Mouse (Mus musculus): ENCODE results near the gene Eno3. TPM values are rescaled to one million over a fixed set of nuclear protein-coding genes. Genes with fewer than 3 reads are reported as not detected.
A peak's percentile ranks its signal among the peaks of the same experiment; 100 is the strongest.

Eno3 gene
- total and polyA plus RNA-seq, 2 experiments from 2014 or later: 1,204 to 1,376 TPM

DNA sequence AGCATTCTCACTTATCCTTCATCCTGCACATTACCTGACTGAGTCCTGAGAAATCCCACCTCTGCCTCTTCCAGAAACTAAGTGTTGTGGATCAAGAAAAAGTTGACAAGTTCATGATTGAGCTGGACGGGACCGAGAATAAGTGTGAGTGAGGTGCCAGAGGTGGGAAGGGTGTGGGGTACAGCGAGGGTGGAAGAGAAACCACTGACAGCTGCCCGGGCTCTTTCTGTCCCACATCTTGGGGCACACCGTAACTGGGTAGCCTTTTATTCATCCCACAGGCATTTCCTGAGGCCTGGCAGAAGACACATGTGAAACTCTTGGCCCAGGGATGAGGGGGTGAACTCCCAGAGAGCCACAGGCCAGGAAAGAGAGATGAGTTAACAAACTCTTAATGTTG, 1.5 kb downstream of the Eno3 start:
- H3K4me2 ChIP-seq (ENCODE audit: low read depth, low read length): peak overlapping the region; percentile 75
- peaks cover 41% of the 10 kb centered on the region for H3K4me1 ChIP-seq (ENCODE audit: control insufficient read depth, insufficient read depth)
- no peak for DNase-seq (ENCODE audit: low spot score)
- 52% methylated on average over 5 of the region's 5 CpGs for WGBS
- no peak for TF ChIP-seq EP300 (IDR thresholded peaks at IDR 0.05; ENCODE audit: low read depth)
- no peak for TF ChIP-seq CTCF (IDR thresholded peaks at IDR 0.05; ENCODE audit: low read depth)
- no peaks in the 10 kb centered on the region for H3K27me3 ChIP-seq (ENCODE audit: control insufficient read depth, insufficient read depth, low read length)
- H3K36me3 ChIP-seq (replicated peaks; ENCODE audit: control insufficient read depth, insufficient read depth, low read length): peaks cover 39% of the 10 kb centered on the region
- peak overlapping the region; percentile 99 for H3K9ac ChIP-seq (replicated peaks; ENCODE audit: low read depth, low read length)
- H3K9me3 ChIP-seq (replicated peaks; ENCODE audit: control insufficient read depth, low read length): no peaks in the 10 kb centered on the region
- peak overlapping the region; percentile 100 for H3K27ac ChIP-seq (ENCODE audit: low read depth)
- peak overlapping the region; percentile 96 for H3K4me3 ChIP-seq (ENCODE audit: low read depth, low read length)
- ATAC-seq (ENCODE audit: insufficient read depth, low read depth): no peak

DNA sequence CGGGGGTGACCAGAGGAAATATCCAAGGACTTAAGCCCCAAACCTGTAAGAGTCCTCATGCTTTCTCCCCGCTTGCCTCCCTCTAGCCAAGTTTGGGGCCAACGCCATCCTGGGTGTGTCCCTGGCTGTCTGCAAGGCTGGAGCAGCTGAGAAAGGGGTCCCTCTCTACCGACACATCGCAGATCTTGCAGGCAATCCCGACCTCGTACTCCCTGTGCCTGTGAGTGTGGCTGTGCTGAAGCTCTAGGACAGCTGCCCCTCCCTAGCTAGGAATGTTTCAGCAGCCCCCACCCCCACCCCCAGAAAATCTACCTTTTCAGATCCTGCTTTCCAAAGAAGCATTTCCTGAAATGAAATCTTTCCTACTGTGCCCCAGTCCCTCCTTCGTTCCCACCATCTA, 1.9 kb downstream of the Eno3 start:
- Histone ChIP-seq H3K4me3 (ENCODE audit: low read depth, low read length) (peak overlapping the region; percentile 96), H3K4me2 (ENCODE audit: low read depth, low read length) (peak overlapping the region; percentile 75)

DNA sequence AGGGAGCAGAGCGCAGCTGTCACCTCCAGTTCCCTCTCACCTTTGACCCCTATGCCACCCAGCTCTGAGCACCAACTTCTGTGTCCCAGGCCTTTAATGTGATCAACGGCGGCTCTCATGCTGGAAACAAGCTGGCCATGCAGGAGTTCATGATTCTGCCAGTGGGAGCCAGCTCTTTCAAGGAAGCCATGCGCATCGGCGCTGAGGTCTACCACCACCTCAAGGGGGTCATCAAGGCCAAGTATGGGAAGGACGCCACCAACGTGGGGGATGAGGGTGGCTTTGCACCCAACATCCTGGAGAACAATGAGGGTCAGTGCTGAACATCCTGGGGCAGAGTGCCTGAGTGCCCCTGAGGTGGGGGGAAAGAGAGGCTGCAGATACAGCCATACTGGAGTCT, 3.6 kb downstream of the Eno3 start:
- Histone ChIP-seq H3K27ac (ENCODE audit: low read depth) (peak overlapping the region; percentile 30; the same call in 1 of the 2 replicates), H3K4me2 (ENCODE audit: low read depth, low read length) (0 out of 2 replicates have a peak overlapping the region, but pooled peaks have one; percentile 9), H3K36me3 (replicated peaks; ENCODE audit: control insufficient read depth, insufficient read depth, low read length) (peaks cover 60% of the 10 kb centered on the region), H3K9me3 (replicated peaks; ENCODE audit: control insufficient read depth, low read length) (no peaks in the 10 kb centered on the region), H3K4me3 (ENCODE audit: low read depth, low read length) (no peak overlapping the region), H3K4me1 (ENCODE audit: control insufficient read depth, insufficient read depth) (peaks cover 44% of the 10 kb centered on the region), H3K9ac (replicated peaks; ENCODE audit: low read depth, low read length) (no peak overlapping the region), H3K27me3 (ENCODE audit: control insufficient read depth, insufficient read depth, low read length) (no peaks in the 10 kb centered on the region)
- ATAC-seq (ENCODE audit: insufficient read depth, low read depth) (no peak), DNase-seq (ENCODE audit: low spot score) (no peak)
- 77% methylated on average over 8 of the region's 8 CpGs for WGBS
- no peak for TF ChIP-seq EP300 (IDR thresholded peaks at IDR 0.05; ENCODE audit: low read depth)
- TF ChIP-seq CTCF (IDR thresholded peaks at IDR 0.05; ENCODE audit: low read depth): no peak

More for the DNA sequence above, 1.9 kb downstream of the Eno3 start:
- Histone ChIP-seq H3K27ac (ENCODE audit: low read depth) (no peak overlapping the region), H3K9me3 (replicated peaks; ENCODE audit: control insufficient read depth, low read length) (no peaks in the 10 kb centered on the region), H3K9ac (replicated peaks; ENCODE audit: low read depth, low read length) (peak overlapping the region; percentile 1; the same call in 1 of the 2 replicates), H3K27me3 (ENCODE audit: control insufficient read depth, insufficient read depth, low read length) (no peaks in the 10 kb centered on the region), H3K4me1 (ENCODE audit: control insufficient read depth, insufficient read depth) (peaks cover 41% of the 10 kb centered on the region), H3K36me3 (replicated peaks; ENCODE audit: control insufficient read depth, insufficient read depth, low read length) (peaks cover 44% of the 10 kb centered on the region)
- DNase-seq (ENCODE audit: low spot score): no peak
- 58% methylated on average over 8 of the region's 8 CpGs for WGBS
- TF ChIP-seq CTCF (IDR thresholded peaks at IDR 0.05; ENCODE audit: low read depth) (no peak), EP300 (IDR thresholded peaks at IDR 0.05; ENCODE audit: low read depth) (no peak)
- no peak for ATAC-seq (ENCODE audit: insufficient read depth, low read depth)

DNA sequence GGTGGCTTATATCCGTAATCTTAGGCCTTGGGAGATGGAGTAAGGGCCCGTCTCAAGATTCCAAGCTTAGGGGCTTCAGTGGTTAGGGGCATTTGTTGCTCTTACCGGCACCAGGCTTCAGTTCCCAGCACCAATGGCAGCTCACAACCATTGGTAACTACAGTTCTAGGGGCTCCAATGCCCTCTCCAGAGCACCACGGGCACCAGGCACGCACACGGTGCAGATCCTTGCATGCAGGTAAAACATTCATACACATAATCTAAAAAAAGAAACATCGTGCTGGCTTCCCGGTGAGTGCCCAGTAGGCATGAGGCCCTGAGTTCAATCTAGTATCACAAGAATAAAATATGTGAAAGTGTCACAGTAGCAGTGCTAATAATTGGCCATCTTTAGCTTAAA, 6.1 kb downstream of the Eno3 start:
- ATAC-seq (ENCODE audit: insufficient read depth, low read depth) (no peak), DNase-seq (ENCODE audit: low spot score) (no peak)
- no peaks in the 10 kb centered on the region for H3K27me3 ChIP-seq (ENCODE audit: control insufficient read depth, insufficient read depth, low read length)
- peaks cover 34% of the 10 kb centered on the region for H3K4me1 ChIP-seq (ENCODE audit: control insufficient read depth, insufficient read depth)
- peak overlapping the region; percentile 70 for H3K27ac ChIP-seq (ENCODE audit: low read depth)
- no peak overlapping the region for H3K4me2 ChIP-seq (ENCODE audit: low read depth, low read length)
- 59% methylated on average over 8 of the region's 8 CpGs for WGBS
- TF ChIP-seq EP300 (IDR thresholded peaks at IDR 0.05; ENCODE audit: low read depth) (no peak), CTCF (IDR thresholded peaks at IDR 0.05; ENCODE audit: low read depth) (no peak)
- no peak overlapping the region for H3K4me3 ChIP-seq (ENCODE audit: low read depth, low read length)
- no peak overlapping the region for H3K9ac ChIP-seq (replicated peaks; ENCODE audit: low read depth, low read length)
- peaks cover 68% of the 10 kb centered on the region for H3K36me3 ChIP-seq (replicated peaks; ENCODE audit: control insufficient read depth, insufficient read depth, low read length)
- no peaks in the 10 kb centered on the region for H3K9me3 ChIP-seq (replicated peaks; ENCODE audit: control insufficient read depth, low read length)

DNA sequence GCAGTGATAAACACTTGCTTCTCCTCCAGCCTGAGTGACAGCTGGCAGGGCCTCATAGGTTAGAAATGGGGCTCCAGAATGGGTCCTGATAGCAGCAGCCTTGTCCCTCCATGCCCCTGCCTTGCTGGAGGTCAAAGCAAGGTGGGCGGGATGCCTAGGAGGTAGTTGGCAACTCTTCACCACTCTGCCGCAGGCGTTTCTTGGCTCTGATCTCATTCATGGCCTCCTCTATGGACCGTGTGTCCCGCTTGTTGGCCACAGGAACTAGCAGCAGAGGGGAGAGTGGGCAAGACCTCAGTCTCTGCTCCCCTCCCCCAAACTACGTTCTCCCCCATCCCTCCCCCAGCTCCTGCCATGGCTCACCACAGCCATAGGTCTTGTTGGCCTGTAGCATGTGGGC, 7.0 kb downstream of the Eno3 start:
- no peak overlapping the region for H3K9ac ChIP-seq (replicated peaks; ENCODE audit: low read depth, low read length)
- DNase-seq (ENCODE audit: low spot score): peak; percentile 59
- TF ChIP-seq CTCF (IDR thresholded peaks at IDR 0.05; ENCODE audit: low read depth): no peak
- TF ChIP-seq EP300 (IDR thresholded peaks at IDR 0.05; ENCODE audit: low read depth): peak; percentile 53; the same call in 1 of the 2 replicates
- whole genome bisulfite sequencing: 40% methylated on average over 6 of the region's 6 CpGs
- H3K27me3 ChIP-seq (ENCODE audit: control insufficient read depth, insufficient read depth, low read length): no peaks in the 10 kb centered on the region
- H3K27ac ChIP-seq (ENCODE audit: low read depth): peak overlapping the region; percentile 70
- no peaks in the 10 kb centered on the region for H3K9me3 ChIP-seq (replicated peaks; ENCODE audit: control insufficient read depth, low read length)
- no peak overlapping the region for H3K4me2 ChIP-seq (ENCODE audit: low read depth, low read length)
- peaks cover 30% of the 10 kb centered on the region for H3K4me1 ChIP-seq (ENCODE audit: control insufficient read depth, insufficient read depth)
- peaks cover 68% of the 10 kb centered on the region for H3K36me3 ChIP-seq (replicated peaks; ENCODE audit: control insufficient read depth, insufficient read depth, low read length)
- H3K4me3 ChIP-seq (ENCODE audit: low read depth, low read length): no peak overlapping the region
- peak; percentile 21; the same call in 1 of the 2 replicates for ATAC-seq (ENCODE audit: insufficient read depth, low read depth)

DNA sequence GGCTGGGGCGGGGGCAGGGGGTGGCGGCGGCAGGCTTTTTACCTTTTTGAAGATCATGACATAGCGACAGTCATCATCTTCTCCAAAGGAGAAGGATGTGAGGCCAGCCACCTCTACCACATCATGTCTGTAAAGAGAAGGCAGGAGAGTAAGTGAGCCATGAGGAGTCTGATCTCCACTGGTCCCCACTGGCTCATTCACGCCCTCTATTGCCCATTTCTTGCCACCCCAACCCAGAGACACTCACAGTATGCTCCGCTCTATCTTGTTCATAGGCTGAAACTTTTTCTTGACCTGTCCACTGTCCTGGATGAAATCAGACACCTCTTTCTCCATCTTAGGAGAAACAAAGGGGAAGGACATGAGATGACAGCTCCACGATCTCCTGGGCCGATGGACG, 7.7 kb downstream of the Eno3 start:
- no peak overlapping the region for H3K4me2 ChIP-seq (ENCODE audit: low read depth, low read length)
- peaks cover 23% of the 10 kb centered on the region for H3K4me1 ChIP-seq (ENCODE audit: control insufficient read depth, insufficient read depth)
- H3K9ac ChIP-seq (replicated peaks; ENCODE audit: low read depth, low read length): no peak overlapping the region
- no peaks in the 10 kb centered on the region for H3K27me3 ChIP-seq (ENCODE audit: control insufficient read depth, insufficient read depth, low read length)
- peaks cover 62% of the 10 kb centered on the region for H3K36me3 ChIP-seq (replicated peaks; ENCODE audit: control insufficient read depth, insufficient read depth, low read length)
- no peak for DNase-seq (ENCODE audit: low spot score)
- 90% methylated on average over 9 of the region's 9 CpGs for WGBS
- ATAC-seq (ENCODE audit: insufficient read depth, low read depth): no peak
- peak overlapping the region; percentile 70 for H3K27ac ChIP-seq (ENCODE audit: low read depth)
- H3K9me3 ChIP-seq (replicated peaks; ENCODE audit: control insufficient read depth, low read length): no peaks in the 10 kb centered on the region
- no peak overlapping the region for H3K4me3 ChIP-seq (ENCODE audit: low read depth, low read length)
- no peak for TF ChIP-seq EP300 (IDR thresholded peaks at IDR 0.05; ENCODE audit: low read depth)
- TF ChIP-seq CTCF (IDR thresholded peaks at IDR 0.05; ENCODE audit: low read depth): peak; percentile 19; the same call in 1 of the 2 replicates
